Mouse (Mus musculus) MEL (cell line): ENCODE results near the gene Adm. TPM values are rescaled to one million over a fixed set of nuclear protein-coding genes. Genes with fewer than 3 reads are reported as not detected.

Source experiments
- DNase-seq: peaks from one replicate; pipeline ENCODE4 v3.0.0; 2011; ENCODE audit warnings: low read depth, low spot score
- H3K27ac ChIP-seq: 2 replicates; pipeline ENCODE4 v1.5.1; 2012; ENCODE audit warnings: low read depth, mild to moderate bottlenecking, control low read depth, low read length, moderate library complexity; ENCODE audit not compliant: control insufficient read depth
- H3K27me3 ChIP-seq, 2 experiments: fragments of 150-350 bp in 1 of 2; sonication (generic) in 1 of 2; 2 replicates each; pipeline ENCODE4 v1.6.1; 2012; ENCODE audit warnings: low read length in 2 of 2, mild to moderate bottlenecking in 2 of 2, improper control_type of control experiment in 1 of 2, moderate library complexity in 1 of 2; ENCODE audit not compliant: insufficient read depth in 2 of 2, control insufficient read depth in 1 of 2
- H3K36me3 ChIP-seq, 2 experiments: 2 replicates each; pipeline ENCODE4 v1.6.1; 2012 to 2014; ENCODE audit warnings: low read length in 2 of 2, improper control_type of control experiment in 1 of 2, inconsistent platforms in 1 of 2, mild to moderate bottlenecking in 1 of 2; ENCODE audit not compliant: insufficient read depth in 2 of 2, control insufficient read depth in 1 of 2
- H3K4me1 ChIP-seq, 2 experiments: fragments of 150-350 bp in 1 of 2; sonication (generic) in 1 of 2; 2 replicates each; pipeline ENCODE4 v1.6.1; 2012; ENCODE audit warnings: low read length in 2 of 2, improper control_type of control experiment in 1 of 2, mild to moderate bottlenecking in 1 of 2; ENCODE audit not compliant: insufficient read depth in 2 of 2, control insufficient read depth in 1 of 2
- H3K4me3 ChIP-seq, 2 experiments: fragments of 150-350 bp in 1 of 2; sonication (generic) in 1 of 2; 2 replicates each; pipeline ENCODE4 v1.5.1; 2012; ENCODE audit warnings: low read depth in 2 of 2, low read length in 2 of 2, mild to moderate bottlenecking in 2 of 2, moderate library complexity in 2 of 2, control low read depth in 1 of 2, improper control_type of control experiment in 1 of 2; ENCODE audit not compliant: control insufficient read depth in 1 of 2, insufficient read depth in 1 of 2
- H3K79me2 ChIP-seq: 2 replicates; pipeline ENCODE4 v1.6.1; 2012; ENCODE audit warnings: mild to moderate bottlenecking, low read length, moderate library complexity; ENCODE audit not compliant: control insufficient read depth, poor library complexity, insufficient read depth
- H3K9ac ChIP-seq: 2 replicates; pipeline ENCODE4 v1.6.1; 2012; ENCODE audit warnings: low read depth, mild to moderate bottlenecking, control low read depth, low read length, moderate library complexity; ENCODE audit not compliant: control insufficient read depth, poor library complexity, severe bottlenecking
- H3K9me3 ChIP-seq: fragments of 150-350 bp; sonication (generic); replicated peaks from 2 replicates; pipeline ENCODE4 v1.6.1; 2012; ENCODE audit warnings: mild to moderate bottlenecking, low read length, improper control_type of control experiment, moderate library complexity; ENCODE audit not compliant: insufficient read depth
- ETS1 ChIP-seq: IDR thresholded peaks from 2 replicates; pipeline ENCODE4 v1.6.1; 2012; ENCODE audit warnings: low read depth, mild to moderate bottlenecking, inconsistent platforms, low read length, improper control_type of control experiment, moderate library complexity
- GATA1 ChIP-seq: IDR thresholded peaks from 2 replicates; pipeline ENCODE4 v1.6.1; 2011; ENCODE audit warnings: low read depth, low read length, improper control_type of control experiment
- MYB ChIP-seq: IDR thresholded peaks from 2 replicates; pipeline ENCODE4 v1.6.1; 2011; ENCODE audit warnings: mild to moderate bottlenecking, low read depth, low read length, improper control_type of control experiment
- USF2 ChIP-seq, 2 experiments: IDR thresholded peaks; 2 replicates each; pipeline ENCODE4 v1.6.1; 2011 to 2012; ENCODE audit warnings: improper control_type of control experiment in 2 of 2, low read length in 2 of 2, borderline replicate concordance in 1 of 2, inconsistent platforms in 1 of 2, low read depth in 1 of 2, mild to moderate bottlenecking in 1 of 2; ENCODE audit not compliant: insufficient read depth in 1 of 2
- polyA plus RNA-seq, 2 experiments: library from polyadenylated mRNA; stranded (reverse) in 1 of 2; unstranded in 1 of 2; fragments of >175 nt in 1 of 2; fragments of >200 nt in 1 of 2; gene quantifications; 2 replicates each; pipeline versions ENCODE4 v1.2.1 to v1.2.4; 2012; ENCODE audit warnings: low replicate concordance in 2 of 2, low read depth in 1 of 2; ENCODE audit not compliant: insufficient read length in 2 of 2, insufficient read depth in 1 of 2, missing spikeins in 1 of 2
- total RNA-seq: library from RNA; depleted of rRNA; stranded (reverse); fragments of 300-350 nt; gene quantifications from 2 replicates; pipeline ENCODE4 v1.2.3, GENCODE M21; 2012; rRNA removed

Adm gene
- total and polyA plus RNA-seq, 3 experiments, result not detected

- H3K4me3 ChIP-seq, result no peak overlapping the region
- H3K4me1 ChIP-seq, result no peaks in the 10 kb centered on the region
- H3K36me3 ChIP-seq, result no peaks in the 10 kb centered on the region
- TF ChIP-seq GATA1 (no peak), USF2 (IDR thresholded peaks at IDR 0.05; ENCODE audit: borderline replicate concordance in 1 of 2, insufficient read depth in 1 of 2, low read depth in 1 of 2, low read length in 2 of 2) (no peak), MYB (no peak), ETS1 (no peak)
- no peak for DNase-seq
- H3K27me3 ChIP-seq, result peaks cover 0 to 1% of the 10 kb centered on the region in 2 experiments; a peak in 1 of 4 replicates
- no peak overlapping the region for H3K27ac ChIP-seq
- H3K79me2 ChIP-seq, result no peaks in the 10 kb centered on the region
- no peak overlapping the region for H3K9ac ChIP-seq
- H3K9me3 ChIP-seq, result no peaks in the 10 kb centered on the region
Measured at GRCm38 (mm10) chr7:110671121-110671680, 43.7 kb downstream of the Adm start.

Other genes starting within 250 kb of the Adm start
- gene Sbf2, start 12.7 kb upstream of the Adm start, total RNA-seq, result 1.3 and 2.0 TPM in 2 replicates
- 1 to 10 TPM in 1 of 2 experiments, not detected in 1; 4.4 TPM for gene Sbf2, start 12.7 kb upstream of the Adm start, polyA plus RNA-seq
- gene Ampd3, start 140.5 kb downstream of the Adm start, total RNA-seq, result 11.7 and 14.8 TPM in 2 replicates
- gene Ampd3, start 140.5 kb downstream of the Adm start, polyA plus RNA-seq, result 10 to 100 TPM in 1 of 2 experiments, not detected in 1; 22.3 TPM
- gene Rnf141, start 216.8 kb downstream of the Adm start, total RNA-seq, result 19.7 and 23.3 TPM in 2 replicates
- gene Rnf141, start 216.8 kb downstream of the Adm start, polyA plus RNA-seq, result 10 to 100 TPM in 1 of 2 experiments, not detected in 1; 18.8 TPM
- not detected in 2 replicates for gene Lyve1, start 235.6 kb downstream of the Adm start, total RNA-seq
- not detected for gene Lyve1, start 235.6 kb downstream of the Adm start, polyA plus RNA-seq